Mouse (Mus musculus) embryonic facial prominence, embryonic 11.5 days (tissue): ENCODE results near the gene Serpinf1. TPM values are rescaled to one million over a fixed set of nuclear protein-coding genes. Genes with fewer than 3 reads are reported as not detected.
A peak's percentile ranks its signal among the peaks of the same experiment; 100 is the strongest.
"Not testable (repeated sequence)": the region's sequence is repeated elsewhere in the genome, so short reads cannot be mapped to it uniquely, and the experiment has no call there.

ENCODE experiments used
- ATAC-seq: fragments of 200-750 bp; cut with Nextera tagmentation; replicated peaks from 2 replicates; pipeline ENCODE4 v1.8.0; 2017; ENCODE audit warnings: low read depth; ENCODE audit not compliant: insufficient number of reproducible peaks, low FRiP score, low TSS enrichment
- DNase-seq: peaks from one replicate; pipeline ENCODE4 v3.0.0-alpha.2; 2015; ENCODE audit warnings: low spot score
- H3K27ac ChIP-seq: fragments of 300-500 bp; sonication (generic); replicated peaks from 2 replicates; pipeline ENCODE4 v1.5.1; 2014; ENCODE audit warnings: mild to moderate bottlenecking, low read depth, low read length, control low read depth
- H3K27me3 ChIP-seq: fragments of 300-500 bp; sonication (generic); 2 replicates; pipeline ENCODE4 v1.6.1; 2014; ENCODE audit warnings: mild to moderate bottlenecking, low read length, moderate library complexity, mixed read lengths; ENCODE audit not compliant: control insufficient read depth, insufficient read depth
- H3K36me3 ChIP-seq: fragments of 300-500 bp; sonication (generic); replicated peaks from 2 replicates; pipeline ENCODE4 v1.6.1; 2014; ENCODE audit warnings: low read depth, mild to moderate bottlenecking, low read length, moderate library complexity, mixed read lengths; ENCODE audit not compliant: control insufficient read depth, insufficient read depth
- H3K4me1 ChIP-seq: fragments of 300-500 bp; sonication (generic); 2 replicates; pipeline ENCODE4 v1.6.1; 2014; ENCODE audit warnings: low read length, mixed read lengths; ENCODE audit not compliant: control insufficient read depth, insufficient read depth
- H3K4me2 ChIP-seq: fragments of 300-500 bp; sonication (generic); 2 replicates; pipeline ENCODE4 v1.6.1; 2014; ENCODE audit warnings: low read depth, mild to moderate bottlenecking, control low read depth, low read length, moderate library complexity
- H3K4me3 ChIP-seq: fragments of 300-500 bp; sonication (generic); 2 replicates; pipeline ENCODE4 v1.5.1; 2014; ENCODE audit warnings: low read depth, low read length, control low read depth
- H3K9ac ChIP-seq: fragments of 300-500 bp; sonication (generic); replicated peaks from 2 replicates; pipeline ENCODE4 v1.6.1; 2014; ENCODE audit warnings: mild to moderate bottlenecking, control low read depth, low read length
- H3K9me3 ChIP-seq: fragments of 300-500 bp; sonication (generic); replicated peaks from 2 replicates; pipeline ENCODE4 v1.6.1; 2016; ENCODE audit warnings: mild to moderate bottlenecking, low read length, inconsistent platforms, mixed read lengths; ENCODE audit not compliant: control insufficient read depth
- WGBS: fragments of 180-500 bp; shearing (Covaris S2); extraction: QIAGEN DNeasy Blood & Tissue Kit; methylation state at CpG from one replicate; pipeline ENCODE4 v1.1.7; 2014; 5-methylcytosine and 5-hydroxymethylcytosine counted together
- polyA plus RNA-seq: library from polyadenylated mRNA; unstranded; fragments of >200 nt; fragmentation: Nextera tagmentation; extraction: Ambion mirVana; gene quantifications from 2 replicates; pipeline ENCODE4 v1.2.1, GENCODE M21; 2014

The Serpinf1 gene
- polyA plus RNA-seq, 1 experiment from 2014 or later, result 193 TPM

DNA sequence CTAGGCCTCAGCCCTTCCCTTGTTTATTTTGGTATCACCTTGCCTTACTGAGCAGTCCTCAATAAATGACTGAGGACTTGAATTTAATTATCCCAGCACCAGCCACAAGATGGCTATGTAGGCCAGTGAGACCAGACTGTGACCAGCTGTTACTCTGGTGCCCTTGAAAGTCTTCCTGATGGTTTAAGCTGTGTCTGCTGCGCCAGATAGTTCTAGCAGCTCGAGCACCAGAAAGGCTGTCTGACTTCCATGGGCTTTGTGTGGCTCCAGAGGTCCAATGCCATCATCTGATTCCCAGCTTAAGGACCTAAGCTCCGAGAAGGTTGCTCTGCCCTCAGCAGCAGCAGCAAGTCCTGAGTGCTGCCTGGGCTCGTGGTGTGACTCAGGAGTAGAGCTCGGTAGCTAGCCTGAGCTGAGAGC, 20.2 kb downstream of the Serpinf1 start:
- Histone ChIP-seq H3K4me3 (no peak overlapping the region), H3K36me3 (no peaks in the 10 kb centered on the region; the same call in 1 of the 2 replicates), H3K9ac (no peak overlapping the region), H3K4me2 (no peak overlapping the region), H3K27me3 (no peaks in the 10 kb centered on the region), H3K27ac (no peak overlapping the region), H3K4me1 (no peaks in the 10 kb centered on the region), H3K9me3 (no peaks in the 10 kb centered on the region)
- peak; percentile 73 for DNase-seq
- no peak for ATAC-seq
- WGBS, result 65% methylated on average over 5 of the region's 5 CpGs

- H3K9me3 ChIP-seq, result no peaks in the 10 kb centered on the region
- no peak overlapping the region for H3K4me2 ChIP-seq
- ATAC-seq (no peak), DNase-seq (no peak)
- no peaks in the 10 kb centered on the region for H3K4me1 ChIP-seq
- no peaks in the 10 kb centered on the region; the same call in 1 of the 2 replicates for H3K36me3 ChIP-seq
- H3K27me3 ChIP-seq, result no peaks in the 10 kb centered on the region
- no peak overlapping the region for H3K27ac ChIP-seq
- H3K4me3 ChIP-seq, result no peak overlapping the region
- no peak overlapping the region for H3K9ac ChIP-seq
- 72% methylated on average over 9 of the region's 9 CpGs for WGBS
Observed at GRCm38 (mm10) chr11:75400099-75400498, 22.4 kb downstream of the Serpinf1 start.

DNA sequence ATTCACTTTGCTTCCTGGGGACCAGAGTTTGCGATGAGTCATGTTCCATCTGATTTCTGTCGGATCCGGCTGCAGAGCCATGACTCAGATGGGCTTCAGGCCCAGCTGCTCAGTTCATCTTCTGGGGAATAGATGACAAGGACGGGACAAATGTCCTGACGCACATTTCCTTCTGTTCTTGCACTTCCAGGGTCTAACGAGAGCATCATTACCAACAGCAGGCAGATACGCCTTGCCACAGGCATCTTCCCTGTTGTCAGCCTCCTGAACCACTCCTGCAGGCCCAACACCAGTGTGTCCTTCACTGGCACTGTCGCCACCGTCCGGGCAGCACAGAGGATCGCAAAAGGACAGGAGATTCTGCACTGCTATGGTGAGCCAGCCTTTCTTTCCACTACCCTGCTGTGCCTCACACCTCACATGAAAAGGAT, 23.1 kb downstream of the Serpinf1 start:
- Histone ChIP-seq H3K36me3 (no peaks in the 10 kb centered on the region; the same call in 1 of the 2 replicates), H3K4me3 (no peak overlapping the region), H3K4me2 (no peak overlapping the region), H3K27ac (no peak overlapping the region), H3K9me3 (no peaks in the 10 kb centered on the region), H3K9ac (no peak overlapping the region), H3K27me3 (no peaks in the 10 kb centered on the region), H3K4me1 (no peaks in the 10 kb centered on the region)
- 87% methylated on average over 11 of the region's 11 CpGs for WGBS
- no peak for ATAC-seq
- no peak for DNase-seq

DNA sequence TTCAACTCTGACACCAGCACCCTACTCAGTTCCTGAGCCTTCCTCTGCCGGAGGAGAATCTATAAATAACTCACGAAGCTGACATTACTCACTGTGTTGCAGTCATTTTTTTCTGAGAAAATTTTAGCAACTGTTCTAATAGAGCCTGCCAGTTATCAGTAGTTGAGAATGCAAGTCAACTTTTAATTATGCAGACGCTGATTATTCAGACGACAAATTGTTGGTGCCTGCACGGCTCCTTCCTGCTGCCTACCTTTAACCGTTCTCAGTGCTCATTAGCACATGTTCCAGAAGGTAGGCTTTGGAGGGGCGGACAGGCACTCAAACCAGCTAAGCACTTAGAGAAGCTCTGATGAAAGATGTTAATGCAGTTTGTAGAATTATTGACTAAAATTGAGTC, 25.0 kb downstream of the Serpinf1 start:
- ATAC-seq (no peak), DNase-seq (no peak)
- no peaks in the 10 kb centered on the region for H3K27me3 ChIP-seq
- no peak overlapping the region for H3K9ac ChIP-seq
- H3K9me3 ChIP-seq, result no peaks in the 10 kb centered on the region
- H3K36me3 ChIP-seq, result no peaks in the 10 kb centered on the region
- H3K27ac ChIP-seq, result no peak overlapping the region
- H3K4me2 ChIP-seq, result no peak overlapping the region
- H3K4me1 ChIP-seq, result no peaks in the 10 kb centered on the region
- WGBS, result 79% methylated on average over 7 of the region's 7 CpGs
- no peak overlapping the region for H3K4me3 ChIP-seq

GRCm38 (mm10) chr11:75395611-75396010, 26.9 kb downstream of the Serpinf1 start:
- DNase-seq, result no peak
- no peaks in the 10 kb centered on the region for H3K27me3 ChIP-seq
- H3K4me1 ChIP-seq, result no peaks in the 10 kb centered on the region
- no peak overlapping the region for H3K9ac ChIP-seq
- H3K36me3 ChIP-seq, result no peaks in the 10 kb centered on the region
- WGBS, result 86% methylated on average over 1 of the region's 1 CpGs
- H3K9me3 ChIP-seq, result no peaks in the 10 kb centered on the region
- no peak overlapping the region for H3K27ac ChIP-seq
- no peak overlapping the region for H3K4me2 ChIP-seq
- ATAC-seq, result no peak
- H3K4me3 ChIP-seq, result no peak overlapping the region

- not testable (repeated sequence) for H3K4me3 ChIP-seq, H3K36me3 ChIP-seq, H3K9me3 ChIP-seq, H3K27ac ChIP-seq, DNase-seq, H3K9ac ChIP-seq, H3K4me1 ChIP-seq, ATAC-seq, H3K4me2 ChIP-seq, H3K27me3 ChIP-seq
- 71% methylated on average over 3 of the region's 3 CpGs for WGBS
Observed at GRCm38 (mm10) chr11:75383529-75383928, 39.0 kb downstream of the Serpinf1 start.

- WGBS, result 92% methylated on average over 2 of the region's 2 CpGs
- H3K9ac ChIP-seq, ATAC-seq, H3K4me2 ChIP-seq, DNase-seq, H3K27ac ChIP-seq, H3K4me3 ChIP-seq, H3K27me3 ChIP-seq, H3K4me1 ChIP-seq, H3K36me3 ChIP-seq, H3K9me3 ChIP-seq: not testable (repeated sequence)
Observed at GRCm38 (mm10) chr11:75378786-75379185, 43.7 kb downstream of the Serpinf1 start.

DNA sequence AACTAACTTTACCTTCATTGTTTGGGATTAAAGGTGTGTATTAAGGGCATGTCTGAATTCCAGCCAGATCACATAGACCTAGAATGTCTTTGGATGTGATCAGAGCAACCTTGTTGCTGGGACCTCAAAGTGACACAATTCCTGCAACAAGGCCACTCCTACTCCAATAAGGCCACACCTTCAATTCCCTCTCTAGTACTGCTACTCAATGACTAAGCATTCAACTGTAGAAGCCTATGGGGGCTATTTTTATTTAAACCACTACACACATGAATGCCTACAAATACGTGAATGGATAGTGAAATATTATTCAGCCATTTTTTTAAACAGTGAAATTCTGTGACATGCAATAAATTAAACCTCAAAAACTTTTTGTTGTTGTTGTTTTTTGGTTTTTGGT, 45.4 kb downstream of the Serpinf1 start:
- Histone ChIP-seq H3K4me1 (no peaks in the 10 kb centered on the region), H3K9me3 (no peaks in the 10 kb centered on the region), H3K4me3 (no peak overlapping the region), H3K9ac (no peak overlapping the region), H3K27me3 (no peaks in the 10 kb centered on the region), H3K27ac (no peak overlapping the region), H3K36me3 (no peaks in the 10 kb centered on the region), H3K4me2 (no peak overlapping the region)
- WGBS, result 96% methylated on average over 1 of the region's 1 CpGs
- DNase-seq, result no peak
- ATAC-seq, result no peak
